Mouse (Mus musculus) forebrain, embryonic 10.5 days (tissue): ENCODE results near the gene Wdr66. TPM values are rescaled to one million over a fixed set of nuclear protein-coding genes. Genes with fewer than 3 reads are reported as not detected.
A peak's percentile ranks its signal among the peaks of the same experiment; 100 is the strongest.

ENCODE experiments used
- DNase-seq: peaks from one replicate; pipeline ENCODE4 v3.0.0-alpha.2; 2017; ENCODE audit warnings: low spot score; ENCODE audit errors: extremely low spot score
- H3K27ac ChIP-seq: fragments of 300-500 bp; sonication (generic); 2 replicates; pipeline ENCODE4 v1.5.1; 2016; ENCODE audit warnings: mild to moderate bottlenecking
- H3K27me3 ChIP-seq: fragments of 300-500 bp; sonication (generic); 2 replicates; pipeline ENCODE4 v1.6.1; 2016; ENCODE audit warnings: mild to moderate bottlenecking; ENCODE audit not compliant: poor library complexity, severe bottlenecking
- H3K36me3 ChIP-seq: fragments of 300-500 bp; sonication (generic); replicated peaks from 2 replicates; pipeline ENCODE4 v1.6.1; 2016; ENCODE audit warnings: mild to moderate bottlenecking, moderate library complexity
- H3K4me1 ChIP-seq: fragments of 300-500 bp; sonication (generic); 2 replicates; pipeline ENCODE4 v1.6.1; 2016
- H3K4me3 ChIP-seq: fragments of 300-500 bp; sonication (generic); 2 replicates; pipeline ENCODE4 v1.5.1; 2016; ENCODE audit warnings: mild to moderate bottlenecking, moderate library complexity
- H3K9me3 ChIP-seq: fragments of 300-500 bp; sonication (generic); 2 replicates; pipeline ENCODE4 v1.6.1; 2016; ENCODE audit warnings: mild to moderate bottlenecking, moderate library complexity
- whole genome bisulfite sequencing: fragments of 180-500 bp; shearing (Covaris S2); methylation state at CpG from one replicate; pipeline ENCODE4 v1.1.7; 2016; 5-methylcytosine and 5-hydroxymethylcytosine counted together
- polyA plus RNA-seq: library from polyadenylated mRNA; unstranded; fragments of >200 nt; fragmentation: Nextera tagmentation; extraction: Ambion mirVana; gene quantifications from 2 replicates; pipeline ENCODE4 v1.2.1, GENCODE M21; 2016

Gene Wdr66
- polyA plus RNA-seq, 1 experiment from 2014 or later: 1.4 TPM

- no peak overlapping the region for H3K4me3 ChIP-seq
- no peak overlapping the region for H3K27ac ChIP-seq
- no peak for DNase-seq
- peaks cover 16% of the 10 kb centered on the region for H3K27me3 ChIP-seq
- no peaks in the 10 kb centered on the region for H3K36me3 ChIP-seq
- whole genome bisulfite sequencing: 89% methylated on average over 18 of the region's 18 CpGs
- H3K9me3 ChIP-seq: no peaks in the 10 kb centered on the region
- peaks cover 21% of the 10 kb centered on the region for H3K4me1 ChIP-seq
Observed at GRCm38 (mm10) chr5:123307630-123308282, 55.9 kb downstream of the Wdr66 start.

GRCm38 (mm10) chr5:123309816-123310215 is 57.9 kb downstream of the Wdr66 start:
- WGBS: 52% methylated on average over 10 of the region's 10 CpGs
- Histone ChIP-seq H3K9me3 (no peaks in the 10 kb centered on the region), H3K27me3 (peaks cover 6% of the 10 kb centered on the region), H3K27ac (0 out of 2 replicates have a peak overlapping the region, but pooled peaks have one; percentile 35), H3K4me1 (peaks cover 33% of the 10 kb centered on the region), H3K36me3 (no peaks in the 10 kb centered on the region), H3K4me3 (no peak overlapping the region)
- DNase-seq: no peak

GRCm38 (mm10) chr5:123310221-123310620 is 58.3 kb downstream of the Wdr66 start:
- Histone ChIP-seq H3K9me3 (no peaks in the 10 kb centered on the region), H3K4me1 (peaks cover 37% of the 10 kb centered on the region), H3K27ac (0 out of 2 replicates have a peak overlapping the region, but pooled peaks have one; percentile 35), H3K36me3 (no peaks in the 10 kb centered on the region), H3K4me3 (no peak overlapping the region), H3K27me3 (peaks cover 5% of the 10 kb centered on the region)
- no peak for DNase-seq
- WGBS: 75% methylated on average over 7 of the region's 7 CpGs

GRCm38 (mm10) chr5:123313058-123313630 is 61.2 kb downstream of the Wdr66 start:
- Histone ChIP-seq H3K9me3 (no peaks in the 10 kb centered on the region), H3K27ac (no peak overlapping the region), H3K4me3 (no peak overlapping the region), H3K27me3 (peaks cover 5% of the 10 kb centered on the region), H3K36me3 (no peaks in the 10 kb centered on the region), H3K4me1 (peaks cover 41% of the 10 kb centered on the region)
- 81% methylated on average over 12 of the region's 12 CpGs for WGBS
- DNase-seq: no peak

GRCm38 (mm10) chr5:123313851-123314380 is 62.0 kb downstream of the Wdr66 start:
- 69% methylated on average over 11 of the region's 11 CpGs for WGBS
- 0 out of 2 replicates have a peak overlapping the region, but pooled peaks have one; percentile 58 for H3K27ac ChIP-seq

GRCm38 (mm10) chr5:123315219-123315866 is 63.4 kb downstream of the Wdr66 start:
- Histone ChIP-seq H3K9me3 (no peaks in the 10 kb centered on the region), H3K4me1 (peaks cover 37% of the 10 kb centered on the region), H3K36me3 (no peaks in the 10 kb centered on the region), H3K4me3 (no peak overlapping the region), H3K27ac (peak overlapping the region; percentile 53), H3K27me3 (no peaks in the 10 kb centered on the region)
- DNase-seq: no peak
- 45% methylated on average over 10 of the region's 10 CpGs for WGBS

More at GRCm38 (mm10) chr5:123313851-123314380, 62.0 kb downstream of the Wdr66 start:
- Histone ChIP-seq H3K4me3 (no peak overlapping the region), H3K27me3 (peaks cover 5% of the 10 kb centered on the region), H3K9me3 (no peaks in the 10 kb centered on the region), H3K4me1 (peaks cover 44% of the 10 kb centered on the region), H3K36me3 (no peaks in the 10 kb centered on the region)
- DNase-seq: no peak

GRCm38 (mm10) chr5:123317992-123318391 is 66.1 kb downstream of the Wdr66 start:
- Histone ChIP-seq H3K27ac (no peak overlapping the region; the same call in 1 of the 2 replicates), H3K27me3 (no peaks in the 10 kb centered on the region), H3K36me3 (no peaks in the 10 kb centered on the region), H3K9me3 (no peaks in the 10 kb centered on the region), H3K4me3 (no peak overlapping the region), H3K4me1 (peaks cover 34% of the 10 kb centered on the region)
- WGBS: 40% methylated on average over 6 of the region's 6 CpGs
- no peak for DNase-seq

GRCm38 (mm10) chr5:123320136-123320535 is 68.2 kb downstream of the Wdr66 start:
- peaks cover 6% of the 10 kb centered on the region; the same call in 1 of the 2 replicates for H3K27me3 ChIP-seq
- no peak overlapping the region for H3K4me3 ChIP-seq
- no peak overlapping the region for H3K27ac ChIP-seq
- H3K4me1 ChIP-seq: peaks cover 30% of the 10 kb centered on the region
- no peaks in the 10 kb centered on the region for H3K9me3 ChIP-seq
- H3K36me3 ChIP-seq: no peaks in the 10 kb centered on the region
- no peak for DNase-seq
- 95% methylated on average over 3 of the region's 3 CpGs for WGBS

- no peaks in the 10 kb centered on the region for H3K9me3 ChIP-seq
- H3K27me3 ChIP-seq: peaks cover 10% of the 10 kb centered on the region; the same call in 1 of the 2 replicates
- H3K4me3 ChIP-seq: peak overlapping the region; percentile 14
- H3K27ac ChIP-seq: peak overlapping the region; percentile 73
- 15% methylated on average over 15 of the region's 15 CpGs for WGBS
- H3K4me1 ChIP-seq: peaks cover 31% of the 10 kb centered on the region
- no peak for DNase-seq
- H3K36me3 ChIP-seq: no peaks in the 10 kb centered on the region
Observed at GRCm38 (mm10) chr5:123324242-123324641, 72.3 kb downstream of the Wdr66 start.

- 79% methylated on average over 15 of the region's 15 CpGs for WGBS
- Histone ChIP-seq H3K27me3 (peaks cover 10% of the 10 kb centered on the region; the same call in 1 of the 2 replicates), H3K4me3 (no peak overlapping the region), H3K9me3 (no peaks in the 10 kb centered on the region), H3K27ac (no peak overlapping the region), H3K4me1 (peaks cover 31% of the 10 kb centered on the region), H3K36me3 (no peaks in the 10 kb centered on the region)
- no peak for DNase-seq
Observed at GRCm38 (mm10) chr5:123326006-123326750, 74.3 kb downstream of the Wdr66 start.

- Histone ChIP-seq H3K9me3 (no peaks in the 10 kb centered on the region), H3K27me3 (peaks cover 10% of the 10 kb centered on the region; the same call in 1 of the 2 replicates), H3K27ac (no peak overlapping the region), H3K4me1 (peaks cover 31% of the 10 kb centered on the region), H3K4me3 (no peak overlapping the region), H3K36me3 (no peaks in the 10 kb centered on the region)
- DNase-seq: no peak
- 88% methylated on average over 9 of the region's 9 CpGs for WGBS
Observed at GRCm38 (mm10) chr5:123326751-123327148, 74.8 kb downstream of the Wdr66 start.

- Histone ChIP-seq H3K36me3 (no peaks in the 10 kb centered on the region), H3K4me3 (no peak overlapping the region), H3K27ac (no peak overlapping the region), H3K4me1 (peaks cover 31% of the 10 kb centered on the region), H3K27me3 (peaks cover 10% of the 10 kb centered on the region; the same call in 1 of the 2 replicates), H3K9me3 (no peaks in the 10 kb centered on the region)
- no peak for DNase-seq
- WGBS: 87% methylated on average over 8 of the region's 8 CpGs
Observed at GRCm38 (mm10) chr5:123327686-123328085, 75.8 kb downstream of the Wdr66 start.
